Mouse (Mus musculus): ENCODE results near the gene Exoc3l4.

- TF ChIP-seq CTCF (IDR thresholded peaks at IDR 0.05; ENCODE audit: insufficient read depth, low read length) (peak; percentile 93), POLR2A (IDR thresholded peaks at IDR 0.05; ENCODE audit: borderline replicate concordance, extremely low read depth, low read depth, low read length) (no peak)
These were observed 9.1 kb downstream of the Exoc3l4 start for GRCm38 (mm10) chr12:111425789-111426460.

All from lung, adult 2 months (tissue).